Mouse (Mus musculus) heart, embryonic 15.5 days (tissue): Measurements from ENCODE around the gene Vipr1. TPM values are rescaled to one million over a fixed set of nuclear protein-coding genes. Genes with fewer than 3 reads are reported as not detected.

ENCODE experiments used
- ATAC-seq: fragments of 200-750 bp; cut with Nextera tagmentation; replicated peaks from 2 replicates; pipeline ENCODE4 v1.8.0; 2017; ENCODE audit warnings: low read depth, moderate TSS enrichment; ENCODE audit not compliant: insufficient number of reproducible peaks, insufficient read depth, low FRiP score
- H3K27ac ChIP-seq: fragments of 300-500 bp; sonication (generic); 2 replicates; pipeline ENCODE4 v1.5.1; 2015; ENCODE audit warnings: mild to moderate bottlenecking, inconsistent platforms
- H3K27me3 ChIP-seq: fragments of 300-500 bp; sonication (generic); 2 replicates; pipeline ENCODE4 v1.6.1; 2015; ENCODE audit warnings: inconsistent platforms
- H3K36me3 ChIP-seq: fragments of 300-500 bp; sonication (generic); 2 replicates; pipeline ENCODE4 v1.6.1; 2015; ENCODE audit warnings: mild to moderate bottlenecking, inconsistent platforms
- H3K4me1 ChIP-seq: fragments of 300-500 bp; sonication (generic); replicated peaks from 2 replicates; pipeline ENCODE4 v1.6.1; 2015; ENCODE audit warnings: inconsistent platforms
- H3K4me2 ChIP-seq: fragments of 300-500 bp; sonication (generic); 2 replicates; pipeline ENCODE4 v1.6.1; 2015; ENCODE audit warnings: inconsistent platforms, mild to moderate bottlenecking, moderate library complexity
- H3K4me3 ChIP-seq: fragments of 300-500 bp; sonication (generic); 2 replicates; pipeline ENCODE4 v1.5.1; 2015; ENCODE audit warnings: mild to moderate bottlenecking, inconsistent platforms
- H3K9ac ChIP-seq: fragments of 300-500 bp; sonication (generic); 2 replicates; pipeline ENCODE4 v1.6.1; 2015; ENCODE audit warnings: mild to moderate bottlenecking, inconsistent platforms
- H3K9me3 ChIP-seq: fragments of 300-500 bp; sonication (generic); replicated peaks from 2 replicates; pipeline ENCODE4 v1.6.1; 2016; ENCODE audit warnings: inconsistent platforms
- WGBS: fragments of 180-500 bp; shearing (Covaris S2); methylation state at CpG from one replicate; pipeline ENCODE4 v1.1.7; 2015; ENCODE audit warnings: mixed read lengths; 5-methylcytosine and 5-hydroxymethylcytosine counted together
- polyA plus RNA-seq: library from polyadenylated mRNA; unstranded; fragments of >200 nt; fragmentation: Nextera tagmentation; extraction: Ambion mirVana; gene quantifications from 2 replicates; pipeline ENCODE4 v1.2.1, GENCODE M21; 2015

The Vipr1 gene
- polyA plus RNA-seq, 1 experiment from 2014 or later, result 0.33 TPM

DNA sequence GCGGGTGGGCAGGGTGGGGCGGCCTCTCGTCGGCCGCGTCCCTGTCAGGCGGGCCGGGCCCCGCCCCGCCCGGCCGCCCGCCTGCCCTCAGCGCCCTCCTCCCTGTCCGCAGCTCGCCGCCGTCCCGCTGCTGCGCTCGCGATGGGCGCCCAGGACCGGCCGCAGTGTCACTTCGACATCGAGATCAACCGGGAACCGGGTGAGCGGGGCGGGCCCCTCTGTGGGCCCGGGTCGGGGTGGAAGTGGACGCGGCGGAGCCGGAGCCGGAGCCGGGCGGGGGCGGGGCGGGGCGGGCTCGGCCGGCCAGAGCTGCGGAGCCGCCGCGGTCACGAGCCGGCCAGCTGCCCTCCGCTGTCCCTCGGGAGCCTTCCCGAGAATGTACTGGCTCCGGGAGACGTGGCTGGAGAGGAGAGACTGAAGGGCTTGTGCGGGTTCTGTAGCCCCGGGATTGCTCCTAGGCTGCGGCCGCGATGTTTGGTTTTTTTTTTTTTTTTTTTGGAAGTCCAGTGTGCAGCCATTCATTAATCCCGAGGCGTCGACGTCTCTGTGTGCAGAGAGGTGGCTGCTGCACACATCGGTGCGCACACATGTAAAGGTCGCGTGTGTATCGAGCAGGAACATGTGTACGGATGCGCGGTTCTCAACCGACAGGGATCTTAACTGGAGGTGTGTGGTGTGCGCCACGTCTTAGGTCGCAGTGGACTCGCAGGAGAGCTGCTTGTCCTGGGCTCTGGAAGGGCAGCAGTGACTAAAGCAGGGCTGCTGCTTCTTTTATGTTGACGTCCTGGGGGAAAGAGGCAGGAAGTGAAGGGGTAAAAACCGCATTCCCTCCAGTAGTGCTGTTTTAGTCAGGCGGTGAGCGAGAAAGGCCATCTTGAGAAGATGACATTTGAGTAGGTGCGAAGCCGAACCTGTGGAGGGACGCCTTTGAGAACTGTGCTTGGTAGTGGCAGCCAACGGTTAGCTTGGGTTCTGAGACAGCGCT lies 77.1 kb downstream of the Vipr1 start:
- H3K9me3 ChIP-seq, result no peaks in the 10 kb centered on the region; the same call in 1 of the 2 replicates
- peak overlapping the region; percentile 95 for H3K4me3 ChIP-seq
- H3K9ac ChIP-seq, result peak overlapping the region; percentile 98
- peak; percentile 73 for ATAC-seq
- peak overlapping the region; percentile 98 for H3K27ac ChIP-seq
- peak overlapping the region; percentile 75 for H3K4me2 ChIP-seq
- peaks cover 17% of the 10 kb centered on the region for H3K4me1 ChIP-seq
- WGBS, result under 1% methylated on average over 60 of the region's 87 CpGs
- no peaks in the 10 kb centered on the region for H3K27me3 ChIP-seq
- 0 out of 2 replicates have a peak, but pooled peaks cover 7% of the 10 kb centered on the region for H3K36me3 ChIP-seq

Other genes with a start within 250 kb of the Vipr1 start
- gene Cck, start 147.0 kb upstream of the Vipr1 start, polyA plus RNA-seq, result 0.81 and 1.1 TPM in 2 replicates
- 0.13 and 0.19 TPM in 2 replicates for gene Lyzl4, start 620 bp upstream of the Vipr1 start, polyA plus RNA-seq
- 5.7 and 6.0 TPM in 2 replicates for gene Sec22c, start 62.8 kb downstream of the Vipr1 start, polyA plus RNA-seq
- gene Ss18l2, start 67.6 kb downstream of the Vipr1 start, polyA plus RNA-seq, result 153 and 193 TPM in 2 replicates
- gene Nktr, start 76.5 kb downstream of the Vipr1 start, polyA plus RNA-seq, result 43.6 and 46.0 TPM in 2 replicates
- 18.2 and 23.0 TPM in 2 replicates for gene Zfp651, start 116.6 kb downstream of the Vipr1 start, polyA plus RNA-seq
- gene Klhl40, start 134.9 kb downstream of the Vipr1 start, polyA plus RNA-seq, result 4.5 and 5.5 TPM in 2 replicates
- 17.5 and 18.3 TPM in 2 replicates for gene Hhatl, start 149.8 kb downstream of the Vipr1 start, polyA plus RNA-seq
- gene Ccdc13, start 196.7 kb downstream of the Vipr1 start, polyA plus RNA-seq, result 0.23 TPM in 1 of 2 replicates, not detected in the other
- 206 and 251 TPM in 2 replicates for gene Higd1a, start 215.6 kb downstream of the Vipr1 start, polyA plus RNA-seq